Mouse (Mus musculus) myocyte (in vitro differentiated cells): Measurements from ENCODE around the gene Frem1. TPM values are rescaled to one million over a fixed set of nuclear protein-coding genes. Genes with fewer than 3 reads are reported as not detected.

Experiments
- H3K27me3 ChIP-seq: one replicate; pipeline ENCODE4 v1.6.1; 2011; ENCODE audit not compliant: control insufficient read depth, insufficient read depth, insufficient read length
- H3K36me3 ChIP-seq: one replicate; pipeline ENCODE4 v1.6.1; 2011; ENCODE audit not compliant: control insufficient read depth, insufficient read depth
- H3K4me2 ChIP-seq: one replicate; pipeline ENCODE4 v1.6.1; 2011; ENCODE audit warnings: low read depth, control low read depth
- H3K4me3 ChIP-seq: one replicate; pipeline ENCODE4 v1.5.1; 2011; ENCODE audit warnings: mild to moderate bottlenecking, control low read depth, moderate library complexity
- H3K79me2 ChIP-seq: one replicate; pipeline ENCODE4 v1.6.1; 2011; ENCODE audit not compliant: control insufficient read depth, insufficient read depth
- H3ac ChIP-seq: one replicate; pipeline ENCODE4 v1.6.1; 2011; ENCODE audit not compliant: control insufficient read depth, insufficient read length
- CEBPB ChIP-seq: IDR thresholded peaks from 2 replicates; pipeline ENCODE4 v1.6.1; 2011; ENCODE audit warnings: mild to moderate bottlenecking, moderate library complexity; ENCODE audit not compliant: poor library complexity, insufficient read depth, severe bottlenecking
- E2F4 ChIP-seq: IDR thresholded peaks from one replicate; pipeline ENCODE4 v1.6.1; 2011; ENCODE audit warnings: mild to moderate bottlenecking, control low read depth, moderate library complexity; ENCODE audit not compliant: insufficient read depth
- MAX ChIP-seq: IDR thresholded peaks from one replicate; pipeline ENCODE4 v1.6.1; 2011; ENCODE audit warnings: low read depth, mild to moderate bottlenecking, control low read depth
- MYOD1 ChIP-seq, 3 experiments: IDR thresholded peaks; one replicate each; pipeline ENCODE4 v1.6.1; 2011; ENCODE audit warnings: control low read depth in 2 of 3, low read depth in 2 of 3, mild to moderate bottlenecking in 2 of 3, moderate library complexity in 1 of 3; ENCODE audit not compliant: insufficient read length in 2 of 3, control insufficient read depth in 1 of 3
- MYOG ChIP-seq, 3 experiments: IDR thresholded peaks; one replicate each; pipeline ENCODE4 v1.6.1; 2011; ENCODE audit warnings: control low read depth in 2 of 3, low read depth in 2 of 3, mild to moderate bottlenecking in 2 of 3; ENCODE audit not compliant: insufficient read length in 2 of 3, control insufficient read depth in 1 of 3, insufficient read depth in 1 of 3
- POLR2A ChIP-seq: IDR thresholded peaks from one replicate; pipeline ENCODE4 v1.6.1; 2011; ENCODE audit warnings: low read depth, mild to moderate bottlenecking, control low read depth, moderate library complexity; ENCODE audit not compliant: insufficient read length
- POLR2AphosphoS2 ChIP-seq: IDR thresholded peaks from one replicate; pipeline ENCODE4 v1.6.1; 2011; ENCODE audit warnings: low read depth, control low read depth; ENCODE audit not compliant: insufficient read length
- REST ChIP-seq: IDR thresholded peaks from one replicate; pipeline ENCODE4 v1.6.1; 2011; ENCODE audit warnings: mild to moderate bottlenecking, control low read depth, moderate library complexity; ENCODE audit not compliant: insufficient read depth, insufficient read length
- SRF ChIP-seq: IDR thresholded peaks from one replicate; pipeline ENCODE4 v1.6.1; 2011; ENCODE audit warnings: low read depth; ENCODE audit not compliant: control insufficient read depth, insufficient read length
- TCF12 ChIP-seq: IDR thresholded peaks from one replicate; pipeline ENCODE4 v1.6.1; 2011; ENCODE audit warnings: mild to moderate bottlenecking, control low read depth; ENCODE audit not compliant: poor library complexity, insufficient read depth, severe bottlenecking
- TCF3 ChIP-seq: IDR thresholded peaks from one replicate; pipeline ENCODE4 v1.6.1; 2011; ENCODE audit warnings: low read depth, control low read depth; ENCODE audit not compliant: insufficient read length
- USF1 ChIP-seq: IDR thresholded peaks from one replicate; pipeline ENCODE4 v1.6.1; 2011; ENCODE audit warnings: low read depth, mild to moderate bottlenecking, control low read depth, moderate library complexity
- polyA plus RNA-seq: library from polyadenylated mRNA; unstranded; fragments of >200 nt; fragmentation: generic; extraction: Trizol; gene quantifications from one replicate; pipeline ENCODE4 v1.2.1, GENCODE M21; 2012; ENCODE audit warnings: missing spikeins

Gene Frem1
- polyA plus RNA-seq, 1 experiment, result 0.01 TPM

GRCm38 (mm10) chr4:82864974-82865699, 187.0 kb downstream of the Frem1 start:
- Histone ChIP-seq H3K4me2 (no peak overlapping the region), H3K79me2 (no peaks in the 10 kb centered on the region), H3ac (no peak overlapping the region), H3K4me3 (no peak overlapping the region), H3K36me3 (no peaks in the 10 kb centered on the region), H3K27me3 (no peaks in the 10 kb centered on the region)
- peak; percentile 64; the same call in 1 of the 2 replicates for TF ChIP-seq CEBPB
- no peak for TF ChIP-seq SRF

- no peak overlapping the region for H3ac ChIP-seq
- no peaks in the 10 kb centered on the region for H3K27me3 ChIP-seq
- no peak for TF ChIP-seq E2F4
- no peak for TF ChIP-seq POLR2A
- no peak for TF ChIP-seq POLR2AphosphoS2
- TF ChIP-seq MYOG (IDR thresholded peaks at IDR 0.05; ENCODE audit: control insufficient read depth in 1 of 3, insufficient read depth in 1 of 3, insufficient read length in 2 of 3, low read depth in 2 of 3), result no peak
- TF ChIP-seq MAX, result no peak
- no peak for TF ChIP-seq SRF
- no peak for TF ChIP-seq CEBPB
- no peak for TF ChIP-seq TCF12
- no peak for TF ChIP-seq REST
- no peak for TF ChIP-seq USF1
- TF ChIP-seq TCF3, result no peak
- TF ChIP-seq MYOD1 (IDR thresholded peaks at IDR 0.05; ENCODE audit: control insufficient read depth in 1 of 3, insufficient read length in 2 of 3, low read depth in 2 of 3), result no peak
- H3K4me3 ChIP-seq, result no peak overlapping the region
- no peaks in the 10 kb centered on the region for H3K36me3 ChIP-seq
- peaks cover 8% of the 10 kb centered on the region for H3K79me2 ChIP-seq
- H3K4me2 ChIP-seq, result no peak overlapping the region
These were observed 188.8 kb downstream of the Frem1 start for GRCm38 (mm10) chr4:82863316-82863715.

DNA sequence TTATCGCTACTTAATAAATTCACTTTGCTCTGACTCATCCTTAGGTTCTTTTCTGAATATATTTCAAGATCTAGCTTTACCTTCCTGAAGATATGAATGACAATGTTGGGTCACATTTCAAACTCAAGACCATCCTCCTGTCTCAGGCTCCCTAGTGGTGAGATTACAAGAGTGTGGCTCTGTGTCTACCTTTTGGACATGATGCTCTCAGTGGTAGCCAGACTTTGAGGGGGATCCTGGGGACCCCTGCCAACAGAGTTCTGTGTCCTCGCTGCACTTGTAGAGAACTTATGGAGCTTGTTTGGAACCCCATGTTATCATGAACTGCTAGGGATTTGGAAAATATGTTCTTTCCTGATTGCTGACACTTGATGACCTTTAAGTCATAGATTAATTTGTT, 190.7 kb downstream of the Frem1 start:
- TF ChIP-seq POLR2A, result no peak
- no peak for TF ChIP-seq SRF
- TF ChIP-seq USF1, result no peak
- no peak for TF ChIP-seq MAX
- TF ChIP-seq POLR2AphosphoS2, result no peak
- no peak for TF ChIP-seq E2F4
- TF ChIP-seq REST, result no peak
- TF ChIP-seq CEBPB, result no peak
- no peak for TF ChIP-seq MYOG (IDR thresholded peaks at IDR 0.05; ENCODE audit: control insufficient read depth in 1 of 3, insufficient read depth in 1 of 3, insufficient read length in 2 of 3, low read depth in 2 of 3)
- TF ChIP-seq MYOD1 (IDR thresholded peaks at IDR 0.05; ENCODE audit: control insufficient read depth in 1 of 3, insufficient read length in 2 of 3, low read depth in 2 of 3), result no peak
- no peak for TF ChIP-seq TCF12
- no peak for TF ChIP-seq TCF3
- peaks cover 26% of the 10 kb centered on the region for H3K79me2 ChIP-seq
- H3K27me3 ChIP-seq, result no peaks in the 10 kb centered on the region
- H3ac ChIP-seq, result no peak overlapping the region
- no peak overlapping the region for H3K4me2 ChIP-seq
- H3K4me3 ChIP-seq, result no peak overlapping the region
- H3K36me3 ChIP-seq, result no peaks in the 10 kb centered on the region

- Histone ChIP-seq H3K4me2 (no peak overlapping the region), H3K36me3 (no peaks in the 10 kb centered on the region), H3K4me3 (no peak overlapping the region), H3K79me2 (peaks cover 30% of the 10 kb centered on the region), H3K27me3 (no peaks in the 10 kb centered on the region), H3ac (no peak overlapping the region)
- TF ChIP-seq E2F4, result no peak
- TF ChIP-seq MYOD1 (IDR thresholded peaks at IDR 0.05; ENCODE audit: control insufficient read depth in 1 of 3, insufficient read length in 2 of 3, low read depth in 2 of 3), result no peak
- TF ChIP-seq POLR2AphosphoS2, result no peak
- no peak for TF ChIP-seq POLR2A
- TF ChIP-seq REST, result no peak
- TF ChIP-seq TCF12, result no peak
- no peak for TF ChIP-seq MAX
- no peak for TF ChIP-seq CEBPB
- no peak for TF ChIP-seq USF1
- TF ChIP-seq SRF, result no peak
- TF ChIP-seq MYOG (IDR thresholded peaks at IDR 0.05; ENCODE audit: control insufficient read depth in 1 of 3, insufficient read depth in 1 of 3, insufficient read length in 2 of 3, low read depth in 2 of 3), result no peak
These were observed 191.6 kb downstream of the Frem1 start for GRCm38 (mm10) chr4:82860566-82860965.
